Mouse (Mus musculus): ENCODE measurements around the gene Wnt7a. TPM values are rescaled to one million over a fixed set of nuclear protein-coding genes. Genes with fewer than 3 reads are reported as not detected.

Wnt7a gene
- polyA plus RNA-seq, 1 experiment from 2014 or later, result 7.6 TPM

Other genes with a start within 250 kb of the Wnt7a start
- gene Fbln2, start 198.9 kb downstream of the Wnt7a start, polyA plus RNA-seq (2014; fragmentation: Nextera tagmentation; extraction: Ambion mirVana), result 30.7 and 36.5 TPM in 2 replicates
- gene Chchd4, start 62.2 kb upstream of the Wnt7a start, polyA plus RNA-seq (2014; fragmentation: Nextera tagmentation; extraction: Ambion mirVana), result 24.6 and 28.3 TPM in 2 replicates
- 53.1 and 56.1 TPM in 2 replicates for gene Tmem43, start 62.3 kb upstream of the Wnt7a start, polyA plus RNA-seq (2014; fragmentation: Nextera tagmentation; extraction: Ambion mirVana)
- gene Xpc, start 104.5 kb upstream of the Wnt7a start, polyA plus RNA-seq (2014; fragmentation: Nextera tagmentation; extraction: Ambion mirVana), result 21.0 and 23.4 TPM in 2 replicates
- gene Lsm3, start 104.6 kb upstream of the Wnt7a start, polyA plus RNA-seq (2014; fragmentation: Nextera tagmentation; extraction: Ambion mirVana), result 265 and 272 TPM in 2 replicates